Mouse (Mus musculus) erythroblast, embryonic 14.5 days (primary cell): ENCODE data around the gene Tchhl1.

Source experiments
- GATA1 ChIP-seq: IDR thresholded peaks from 2 replicates; pipeline ENCODE4 v1.6.1; 2012; ENCODE audit warnings: low read length, inconsistent platforms, mixed read lengths
- TAL1 ChIP-seq: IDR thresholded peaks from 3 replicates; pipeline ENCODE4 v1.6.1; 2012; ENCODE audit warnings: low read length, inconsistent platforms, mixed read lengths

GRCm38 (mm10) chr3:93481982-93482616, 13.5 kb downstream of the Tchhl1 start:
- TF ChIP-seq GATA1 (no peak), TAL1 (no peak)
